Mouse (Mus musculus) limb, embryonic 14.5 days (tissue): ENCODE data around the gene Actl11. TPM values are rescaled to one million over a fixed set of nuclear protein-coding genes. Genes with fewer than 3 reads are reported as not detected.

ENCODE experiments used
- ATAC-seq: fragments of 200-750 bp; cut with Nextera tagmentation; 2 replicates; pipeline ENCODE4 v1.8.0; 2017; ENCODE audit warnings: low read depth, moderate number of reproducible peaks, moderate TSS enrichment; ENCODE audit not compliant: low FRiP score
- DNase-seq: peaks from one replicate; pipeline ENCODE4 v3.0.0-alpha.2; 2015; ENCODE audit warnings: low spot score
- H3K27ac ChIP-seq: fragments of 300-500 bp; sonication (generic); replicated peaks from 2 replicates; pipeline ENCODE4 v1.5.1; 2014; ENCODE audit warnings: low read depth, mild to moderate bottlenecking, low read length, moderate library complexity, mixed read lengths
- H3K27me3 ChIP-seq: fragments of 300-500 bp; sonication (generic); 2 replicates; pipeline ENCODE4 v1.6.1; 2014; ENCODE audit warnings: low read length, mixed read lengths; ENCODE audit not compliant: control insufficient read depth, insufficient read depth
- H3K36me3 ChIP-seq: fragments of 300-500 bp; sonication (generic); 2 replicates; pipeline ENCODE4 v1.6.1; 2014; ENCODE audit warnings: mild to moderate bottlenecking, low read length, moderate library complexity, mixed read lengths; ENCODE audit not compliant: control insufficient read depth, insufficient read depth
- H3K4me1 ChIP-seq: fragments of 300-500 bp; sonication (generic); 2 replicates; pipeline ENCODE4 v1.6.1; 2014; ENCODE audit warnings: antibody characterized with exemption, low read length, mixed read lengths; ENCODE audit not compliant: control insufficient read depth, insufficient read depth
- H3K4me2 ChIP-seq: fragments of 300-500 bp; sonication (generic); replicated peaks from 2 replicates; pipeline ENCODE4 v1.6.1; 2014; ENCODE audit warnings: low read depth, mild to moderate bottlenecking, low read length, moderate library complexity; ENCODE audit not compliant: severe bottlenecking
- H3K4me3 ChIP-seq: fragments of 300-500 bp; sonication (generic); replicated peaks from 2 replicates; pipeline ENCODE4 v1.5.1; 2014; ENCODE audit warnings: low read length
- H3K9ac ChIP-seq: fragments of 300-500 bp; sonication (generic); 2 replicates; pipeline ENCODE4 v1.6.1; 2014; ENCODE audit warnings: mild to moderate bottlenecking, low read depth, low read length, moderate library complexity; ENCODE audit not compliant: severe bottlenecking
- H3K9me3 ChIP-seq: fragments of 300-500 bp; sonication (generic); 2 replicates; pipeline ENCODE4 v1.6.1; 2016; ENCODE audit warnings: low read length; ENCODE audit not compliant: control insufficient read depth
- POLR2A ChIP-seq: fragments of 200-500 bp; IDR thresholded peaks from 2 replicates; pipeline ENCODE4 v1.8.0; 2012; ENCODE audit warnings: inconsistent platforms, mild to moderate bottlenecking, moderate library complexity, borderline replicate concordance; ENCODE audit not compliant: insufficient read depth, insufficient read length; ENCODE audit errors: extremely low read depth
- WGBS: fragments of 180-500 bp; shearing (Covaris S2); extraction: QIAGEN DNeasy Blood & Tissue Kit; methylation state at CpG from one replicate; pipeline ENCODE4 v1.1.7; 2014; 5-methylcytosine and 5-hydroxymethylcytosine counted together
- polyA plus RNA-seq, 2 experiments: library from polyadenylated mRNA; depleted of rRNA in 1 of 2; stranded (reverse) in 1 of 2; unstranded in 1 of 2; fragments of >200 nt; fragmentation: Nextera tagmentation in 1 of 2; extraction: Ambion mirVana in 1 of 2; gene quantifications; 2 replicates each; pipeline versions ENCODE4 v1.2.1 to v1.2.3; 2012 to 2014

Actl11 gene
- polyA plus RNA-seq, 2 experiments: not detected

- peak overlapping the region; percentile 43 for H3K4me3 ChIP-seq
- no peak for TF ChIP-seq POLR2A
Measured at GRCm38 (mm10) chr9:107908410-107909158, 19.7 kb upstream of the Actl11 start.

GRCm38 (mm10) chr9:107910025-107910769, 18.1 kb upstream of the Actl11 start:
- Histone ChIP-seq H3K9me3 (no peaks in the 10 kb centered on the region), H3K4me1 (peaks cover 33% of the 10 kb centered on the region), H3K4me2 (no peak overlapping the region), H3K27me3 (no peaks in the 10 kb centered on the region), H3K36me3 (0 out of 2 replicates have a peak, but pooled peaks cover 4% of the 10 kb centered on the region), H3K27ac (no peak overlapping the region), H3K4me3 (no peak overlapping the region), H3K9ac (no peak overlapping the region)
- WGBS: 85% methylated on average over 15 of the region's 15 CpGs
- DNase-seq: no peak
- TF ChIP-seq POLR2A: no peak
- ATAC-seq: no peak

More at GRCm38 (mm10) chr9:107908410-107909158, 19.7 kb upstream of the Actl11 start:
- Histone ChIP-seq H3K4me2 (peak overlapping the region; percentile 74), H3K36me3 (no peaks in the 10 kb centered on the region), H3K27ac (no peak overlapping the region), H3K4me1 (peaks cover 33% of the 10 kb centered on the region), H3K27me3 (no peaks in the 10 kb centered on the region), H3K9ac (peak overlapping the region; percentile 26; the same call in 1 of the 2 replicates), H3K9me3 (no peaks in the 10 kb centered on the region)
- DNase-seq: peak; percentile 20
- whole genome bisulfite sequencing: 37% methylated on average over 18 of the region's 18 CpGs
- ATAC-seq: no peak

- DNase-seq: no peak
- H3K9ac ChIP-seq: no peak overlapping the region
- H3K36me3 ChIP-seq: 0 out of 2 replicates have a peak, but pooled peaks cover 4% of the 10 kb centered on the region
- 64% methylated on average over 16 of the region's 16 CpGs for WGBS
- no peaks in the 10 kb centered on the region for H3K9me3 ChIP-seq
- H3K4me1 ChIP-seq: peaks cover 5% of the 10 kb centered on the region; the same call in 1 of the 2 replicates
- TF ChIP-seq POLR2A: no peak
- H3K27ac ChIP-seq: no peak overlapping the region
- no peak overlapping the region for H3K4me2 ChIP-seq
- no peak for ATAC-seq
- no peak overlapping the region for H3K4me3 ChIP-seq
- no peaks in the 10 kb centered on the region for H3K27me3 ChIP-seq
Measured at GRCm38 (mm10) chr9:107914764-107915420, 13.4 kb upstream of the Actl11 start.

- no peak for TF ChIP-seq POLR2A
- no peaks in the 10 kb centered on the region for H3K9me3 ChIP-seq
- H3K4me1 ChIP-seq: 0 out of 2 replicates have a peak, but pooled peaks cover 5% of the 10 kb centered on the region
- H3K27me3 ChIP-seq: no peaks in the 10 kb centered on the region
- H3K4me2 ChIP-seq: no peak overlapping the region; the same call in 1 of the 2 replicates
- H3K9ac ChIP-seq: peak overlapping the region; percentile 29; the same call in 1 of the 2 replicates
- no peak overlapping the region for H3K4me3 ChIP-seq
- H3K27ac ChIP-seq: no peak overlapping the region
- DNase-seq: peak; percentile 60
- WGBS: 33% methylated on average over 13 of the region's 13 CpGs
- peak; percentile 47; the same call in 1 of the 2 replicates for ATAC-seq
- 0 out of 2 replicates have a peak, but pooled peaks cover 4% of the 10 kb centered on the region for H3K36me3 ChIP-seq
Measured at GRCm38 (mm10) chr9:107917895-107918608, 10.2 kb upstream of the Actl11 start.
